Mouse (Mus musculus): ENCODE data around the gene Phf10.

- TF ChIP-seq CTCF (IDR thresholded peaks at IDR 0.05; ENCODE audit: extremely low read depth, insufficient read length, insufficient replicate concordance, low read depth, low read length) (no peak), POLR2A (IDR thresholded peaks at IDR 0.05; ENCODE audit: low read depth, low read length) (no peak)
Observed at GRCm38 (mm10) chr17:14910771-14911170, 50.3 kb downstream of the Phf10 start.
